Mouse (Mus musculus) C2C12 (cell line): ENCODE results near the gene Col4a2. TPM values are rescaled to one million over a fixed set of nuclear protein-coding genes. Genes with fewer than 3 reads are reported as not detected.

Experiments used
- H3K27me3 ChIP-seq: one replicate; pipeline ENCODE4 v1.6.1; 2011; ENCODE audit not compliant: control insufficient read depth, insufficient read depth, insufficient read length
- H3K36me3 ChIP-seq: one replicate; pipeline ENCODE4 v1.6.1; 2011; ENCODE audit not compliant: control insufficient read depth, insufficient read depth
- H3K4me3 ChIP-seq: one replicate; pipeline ENCODE4 v1.5.1; 2011; ENCODE audit warnings: mild to moderate bottlenecking, control low read depth; ENCODE audit not compliant: poor library complexity, insufficient read depth, severe bottlenecking
- H3K79me2 ChIP-seq: one replicate; pipeline ENCODE4 v1.6.1; 2011; ENCODE audit not compliant: control insufficient read depth, insufficient read depth
- H3K79me3 ChIP-seq: one replicate; pipeline ENCODE4 v1.6.1; 2011; ENCODE audit warnings: low read depth, control low read depth
- H3ac ChIP-seq: one replicate; pipeline ENCODE3; 2011; ENCODE audit warnings: low read depth; ENCODE audit not compliant: control insufficient read depth, insufficient read length
- CEBPB ChIP-seq: IDR thresholded peaks from one replicate; pipeline ENCODE4 v1.6.1; 2011; ENCODE audit warnings: low read depth, mild to moderate bottlenecking, control low read depth, moderate library complexity
- CTCF ChIP-seq: IDR thresholded peaks from one replicate; pipeline ENCODE4 v1.5.1; 2011; ENCODE audit not compliant: control insufficient read depth, insufficient read depth, insufficient read length
- FOSL1 ChIP-seq: IDR thresholded peaks from one replicate; pipeline ENCODE4 v1.8.0; 2011; ENCODE audit warnings: mild to moderate bottlenecking, low read length; ENCODE audit not compliant: poor library complexity, insufficient read depth, severe bottlenecking
- MAX ChIP-seq: IDR thresholded peaks from one replicate; pipeline ENCODE4 v1.6.1; 2011; ENCODE audit warnings: mild to moderate bottlenecking, control low read depth
- MYOD1 ChIP-seq: IDR thresholded peaks from one replicate; pipeline ENCODE4 v1.6.1; 2011; ENCODE audit warnings: low read depth; ENCODE audit not compliant: control insufficient read depth, insufficient read length
- MYOG ChIP-seq: IDR thresholded peaks from one replicate; pipeline ENCODE4 v1.6.1; 2011; ENCODE audit not compliant: control insufficient read depth, insufficient read length; ENCODE audit errors: extremely low read depth
- USF1 ChIP-seq: IDR thresholded peaks from one replicate; pipeline ENCODE4 v1.6.1; 2011; ENCODE audit warnings: low read depth, mild to moderate bottlenecking, control low read depth, moderate library complexity
- polyA plus RNA-seq: library from polyadenylated mRNA; unstranded; fragments of >200 nt; fragmentation: generic; extraction: Trizol; gene quantifications from one replicate; pipeline ENCODE4 v1.2.1, GENCODE M21; 2012; ENCODE audit warnings: missing spikeins

Col4a2 gene
- polyA plus RNA-seq, 1 experiment, result 68.8 TPM

DNA sequence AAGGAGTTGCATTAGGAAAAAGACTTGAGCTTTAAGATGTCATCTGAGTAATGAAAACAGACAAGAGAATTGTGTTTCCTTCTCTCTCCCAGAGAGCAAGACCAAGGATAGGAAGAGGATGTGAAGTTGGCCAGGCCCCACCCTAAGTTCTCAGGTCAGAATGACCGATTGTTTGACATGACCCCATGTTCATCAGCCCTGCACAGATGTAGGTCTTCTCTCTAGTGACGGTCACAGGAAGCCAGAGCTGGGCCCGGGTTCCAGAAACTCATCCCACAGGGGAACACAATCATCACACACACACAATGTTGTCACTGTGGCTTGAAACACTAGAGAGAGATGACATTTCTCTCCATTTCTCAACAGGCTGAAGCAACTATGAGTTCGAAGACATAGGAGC lies 27.2 kb upstream of the Col4a2 start:
- Histone ChIP-seq H3K36me3 (peaks cover 3% of the 10 kb centered on the region), H3K79me3 (peaks cover 29% of the 10 kb centered on the region), H3K4me3 (no peak overlapping the region), H3K27me3 (no peaks in the 10 kb centered on the region), H3K79me2 (peaks cover 46% of the 10 kb centered on the region), H3ac (no peak overlapping the region)
- TF ChIP-seq MAX (no peak), MYOD1 (no peak), MYOG (no peak), USF1 (no peak), CEBPB (no peak), CTCF (no peak), FOSL1 (no peak)

GRCm38 (mm10) chr8:11287139-11287538 lies 25.5 kb upstream of the Col4a2 start:
- Histone ChIP-seq H3K4me3 (no peak overlapping the region), H3K79me3 (peaks cover 24% of the 10 kb centered on the region), H3K27me3 (no peaks in the 10 kb centered on the region), H3ac (no peak overlapping the region), H3K36me3 (peaks cover 3% of the 10 kb centered on the region), H3K79me2 (peaks cover 46% of the 10 kb centered on the region)
- no peak for TF ChIP-seq FOSL1

- H3K4me3 ChIP-seq, result no peak overlapping the region
- peaks cover 36% of the 10 kb centered on the region for H3K79me2 ChIP-seq
- H3K36me3 ChIP-seq, result peaks cover 3% of the 10 kb centered on the region
- peaks cover 19% of the 10 kb centered on the region for H3K79me3 ChIP-seq
- H3ac ChIP-seq, result no peak overlapping the region
- no peaks in the 10 kb centered on the region for H3K27me3 ChIP-seq
- TF ChIP-seq MYOD1 (no peak), USF1 (no peak), CTCF (no peak), CEBPB (no peak), MYOG (no peak), MAX (no peak), FOSL1 (no peak)
Measured at GRCm38 (mm10) chr8:11288286-11288685, 24.3 kb upstream of the Col4a2 start.

- H3K36me3 ChIP-seq, result no peaks in the 10 kb centered on the region
- H3ac ChIP-seq, result no peak overlapping the region
- H3K79me3 ChIP-seq, result peaks cover 13% of the 10 kb centered on the region
- TF ChIP-seq MAX, result no peak
- no peak for TF ChIP-seq USF1
- no peak for TF ChIP-seq CEBPB
- no peak for TF ChIP-seq MYOD1
- TF ChIP-seq MYOG, result no peak
- no peak for TF ChIP-seq CTCF
- TF ChIP-seq FOSL1, result no peak
- H3K4me3 ChIP-seq, result no peak overlapping the region
- H3K27me3 ChIP-seq, result no peaks in the 10 kb centered on the region
- H3K79me2 ChIP-seq, result peaks cover 42% of the 10 kb centered on the region
Measured at GRCm38 (mm10) chr8:11290533-11290932, 22.1 kb upstream of the Col4a2 start.

DNA sequence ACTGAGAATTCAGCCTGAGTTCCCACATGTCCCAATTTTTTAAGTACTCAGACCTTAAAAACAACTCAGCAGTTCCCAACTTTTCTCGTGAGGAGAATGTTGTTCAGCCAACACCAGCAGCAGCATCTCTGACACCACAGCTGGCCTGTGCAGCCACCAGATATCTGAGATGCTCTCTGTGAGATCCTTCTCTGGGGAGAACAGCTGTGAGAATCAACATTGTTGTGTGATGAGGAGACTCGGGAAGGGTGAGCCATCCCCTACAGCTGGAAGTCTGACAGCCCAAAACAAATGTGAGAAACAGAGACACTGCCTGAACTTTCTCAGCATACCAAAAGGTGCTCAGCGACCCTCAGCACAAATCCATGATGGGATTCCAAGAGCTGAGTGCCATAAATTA lies 20.0 kb upstream of the Col4a2 start:
- peaks cover 19% of the 10 kb centered on the region for H3K79me3 ChIP-seq
- TF ChIP-seq CEBPB (no peak), MYOD1 (peak; percentile 86), USF1 (no peak)
- H3K27me3 ChIP-seq, result no peaks in the 10 kb centered on the region
- no peak overlapping the region for H3ac ChIP-seq
- no peaks in the 10 kb centered on the region for H3K36me3 ChIP-seq
- peaks cover 63% of the 10 kb centered on the region for H3K79me2 ChIP-seq
- H3K4me3 ChIP-seq, result no peak overlapping the region

DNA sequence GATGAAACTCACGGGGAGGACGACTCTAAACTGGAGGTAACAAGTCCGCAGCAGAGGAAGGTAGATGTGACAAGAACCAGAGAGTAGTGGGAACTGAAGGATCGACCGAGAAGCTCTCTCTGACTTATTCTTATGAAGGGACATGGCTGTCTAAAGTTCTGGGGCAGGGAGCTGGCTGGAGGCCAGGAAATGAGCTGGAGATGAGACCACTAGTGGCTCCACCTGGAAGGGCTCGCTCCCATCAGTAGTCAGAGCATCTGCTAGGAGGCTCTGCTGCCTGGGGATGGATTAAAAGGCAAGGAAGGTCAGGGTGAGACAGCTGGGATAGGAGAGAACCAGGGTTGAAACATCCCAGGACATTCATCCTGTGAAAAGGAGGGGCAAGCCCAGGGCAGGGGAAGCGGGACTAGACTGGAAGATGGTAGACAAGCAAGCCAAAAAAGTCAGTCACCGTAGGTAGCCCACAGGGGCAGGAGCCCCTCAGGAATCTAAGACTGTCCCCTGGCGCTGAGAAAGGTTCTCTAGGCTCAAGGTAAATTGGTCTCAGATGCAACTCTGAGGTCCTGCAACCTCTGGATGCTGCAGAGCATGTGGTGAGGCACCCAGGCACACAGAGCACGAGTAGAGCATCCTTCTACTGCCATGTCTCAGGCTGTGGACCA lies 16.2 kb upstream of the Col4a2 start:
- peaks cover 31% of the 10 kb centered on the region for H3K79me3 ChIP-seq
- H3K4me3 ChIP-seq, result no peak overlapping the region
- H3K79me2 ChIP-seq, result peaks cover 82% of the 10 kb centered on the region
- no peaks in the 10 kb centered on the region for H3K36me3 ChIP-seq
- TF ChIP-seq CEBPB, result no peak
- TF ChIP-seq MAX, result no peak
- TF ChIP-seq MYOD1, result no peak
- TF ChIP-seq MYOG, result no peak
- no peak for TF ChIP-seq USF1
- no peak for TF ChIP-seq FOSL1
- TF ChIP-seq CTCF, result no peak
- no peaks in the 10 kb centered on the region for H3K27me3 ChIP-seq
- no peak overlapping the region for H3ac ChIP-seq
